Mouse (Mus musculus) brain, embryonic 14.5 days (tissue): Measurements from ENCODE around the gene Sftpa1.

Experiments
- CTCF ChIP-seq: fragments of 200-500 bp; IDR thresholded peaks from 2 replicates; pipeline ENCODE4 v1.5.1; 2012; ENCODE audit warnings: inconsistent platforms, mild to moderate bottlenecking, moderate library complexity, borderline replicate concordance; ENCODE audit not compliant: insufficient read depth, insufficient read length; ENCODE audit errors: extremely low read depth
- POLR2A ChIP-seq: fragments of 200-500 bp; IDR thresholded peaks from 2 replicates; pipeline ENCODE4 v1.6.1; 2012; ENCODE audit warnings: mild to moderate bottlenecking, inconsistent platforms, borderline replicate concordance; ENCODE audit not compliant: poor library complexity, insufficient read depth, insufficient read length, severe bottlenecking; ENCODE audit errors: extremely low read depth

GRCm38 (mm10) chr14:41147356-41147755 lies 15.8 kb downstream of the Sftpa1 start:
- TF ChIP-seq POLR2A (no peak), CTCF (no peak)
